Mouse (Mus musculus) bone marrow macrophage, adult 2 months (primary cell): Measurements from ENCODE around the gene Slc46a3.

Experiments used
- CTCF ChIP-seq: IDR thresholded peaks from 2 replicates; pipeline ENCODE4 v1.5.1; 2012; ENCODE audit warnings: low read depth, mild to moderate bottlenecking, low read length, moderate library complexity
- POLR2A ChIP-seq: IDR thresholded peaks from 2 replicates; pipeline ENCODE4 v1.6.1; 2012; ENCODE audit warnings: mild to moderate bottlenecking, low read depth, low read length, borderline replicate concordance

DNA sequence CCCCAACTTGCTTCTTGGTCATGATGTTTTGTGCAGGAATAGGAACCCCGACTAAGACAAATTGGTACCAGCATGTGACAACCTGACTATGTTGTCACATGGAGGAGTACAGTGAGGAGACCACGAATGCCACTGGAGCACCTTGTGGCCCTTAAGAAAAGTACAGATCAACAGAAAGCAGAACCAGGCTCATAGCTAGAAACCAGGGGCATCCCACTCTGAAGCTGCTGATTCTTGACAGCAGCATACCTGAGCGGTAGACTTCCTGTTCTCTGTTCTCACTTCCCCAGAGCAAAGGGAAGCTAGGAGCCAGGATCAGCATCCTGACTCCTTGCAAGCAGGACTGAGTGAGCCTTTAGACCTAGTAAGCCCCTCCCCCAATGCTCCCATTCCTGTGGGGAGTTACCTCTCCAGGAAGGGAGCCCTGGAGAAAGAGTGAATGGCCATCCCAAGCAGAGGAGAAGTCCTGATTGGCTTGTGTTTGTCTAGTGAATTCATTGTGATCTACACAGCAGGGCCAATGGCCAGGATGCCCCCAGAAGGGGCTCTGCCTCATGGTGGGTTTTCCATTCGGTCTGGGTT is 4.4 kb upstream of the Slc46a3 start:
- TF ChIP-seq POLR2A (no peak), CTCF (no peak)
